Mouse (Mus musculus): ENCODE measurements around the gene Arhgef10l. TPM values are rescaled to one million over a fixed set of nuclear protein-coding genes. Genes with fewer than 3 reads are reported as not detected.
A peak's percentile ranks its signal among the peaks of the same experiment; 100 is the strongest.

Gene Arhgef10l
- 71.0 and 85.4 TPM in 2 replicates for polyA plus RNA-seq (2012; ENCODE audit: insufficient read depth, insufficient read length, missing spikeins)

DNA sequence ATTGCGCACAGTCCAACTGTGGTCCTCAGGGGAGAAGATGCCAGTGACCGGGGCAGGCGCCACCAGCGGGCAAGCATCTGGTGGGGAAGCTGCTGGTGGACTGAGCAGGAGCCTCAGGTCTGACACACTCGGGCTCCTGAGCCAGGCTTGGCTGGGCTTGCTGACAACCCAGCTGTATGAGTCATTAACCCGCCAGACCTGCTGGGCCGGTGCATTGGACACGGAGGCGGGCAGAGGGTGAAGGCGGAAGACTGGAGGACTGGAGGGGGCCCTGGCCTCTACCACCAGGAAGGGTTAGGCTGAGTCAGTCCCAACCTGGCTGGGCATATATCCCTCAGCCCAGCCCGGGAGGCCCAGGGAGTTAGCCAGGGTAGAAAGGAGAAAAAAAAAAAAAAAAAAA lies at the start of gene Arhgef10l:
Gene Arhgef10l, minus strand, starts transcription at position 253 of the 400 bp plus-strand sequence.
- TF ChIP-seq POLR2A (IDR thresholded peaks at IDR 0.05; ENCODE audit: borderline replicate concordance, low read depth, low read length): no peak
- no peak for TF ChIP-seq CTCF (IDR thresholded peaks at IDR 0.05; ENCODE audit: low read depth, low read length)
- Histone ChIP-seq H3K4me3 (ENCODE audit: insufficient read depth, low read length) (no peak within 1 kb of the TSS), H3K27ac (ENCODE audit: insufficient read depth, low read depth, low read length) (no peak within 1 kb of the TSS), H3K4me1 (ENCODE audit: control insufficient read depth, insufficient read depth, low read length) (peaks cover 21% of the 10 kb centered on the region)

- Histone ChIP-seq H3K27ac (ENCODE audit: insufficient read depth, low read depth, low read length) (no peak overlapping the region), H3K4me3 (ENCODE audit: insufficient read depth, low read length) (no peak overlapping the region), H3K4me1 (ENCODE audit: control insufficient read depth, insufficient read depth, low read length) (peaks cover 4% of the 10 kb centered on the region; the same call in 1 of the 2 replicates)
- no peak for TF ChIP-seq POLR2A (IDR thresholded peaks at IDR 0.05; ENCODE audit: borderline replicate concordance, low read depth, low read length)
- no peak for TF ChIP-seq CTCF (IDR thresholded peaks at IDR 0.05; ENCODE audit: low read depth, low read length)
Observed at GRCm38 (mm10) chr4:140714586-140714985, 48.8 kb upstream of the Arhgef10l start.

DNA sequence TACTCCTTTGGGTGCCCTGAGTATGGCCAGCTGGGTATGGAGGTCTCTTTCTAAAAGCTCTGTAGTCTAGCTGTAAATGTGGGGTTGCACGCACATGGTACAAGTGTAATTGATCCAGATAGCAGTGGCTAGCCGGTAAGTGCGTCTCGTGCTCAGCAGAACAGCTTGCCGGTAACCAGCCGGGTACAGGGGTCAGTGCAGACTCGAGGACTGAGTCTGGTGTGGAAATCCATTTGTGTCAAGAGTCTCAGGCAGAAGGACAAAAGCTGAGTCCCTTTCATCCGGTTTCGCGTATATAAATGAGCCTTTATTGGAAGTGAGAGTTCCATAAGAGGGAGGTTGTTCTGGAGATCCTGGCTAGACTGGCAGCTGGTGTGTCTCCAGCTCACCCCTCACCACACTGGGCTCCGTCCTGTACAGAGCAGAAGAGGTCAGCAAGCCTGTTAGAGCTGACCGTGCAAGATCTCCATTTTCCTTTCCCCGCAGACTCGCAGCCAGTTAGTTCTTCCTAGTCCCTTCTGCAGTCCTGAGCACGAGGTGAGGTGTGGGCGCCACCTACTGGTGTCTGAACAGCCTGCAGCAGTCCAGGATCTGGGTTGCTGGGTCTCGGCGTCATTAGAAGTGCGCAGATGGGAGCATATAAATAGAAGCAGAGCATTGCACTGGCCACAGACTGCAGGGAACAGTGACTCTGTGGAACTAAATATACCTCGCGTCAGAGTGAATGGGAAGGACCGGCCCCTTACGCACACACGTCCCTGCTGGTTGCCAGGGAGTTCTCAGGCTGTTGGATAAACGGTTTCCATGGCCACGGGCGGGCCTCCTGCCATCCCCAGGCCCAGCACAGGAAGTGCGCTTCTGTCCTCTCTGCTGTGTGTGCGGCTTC lies 47.9 kb upstream of the Arhgef10l start:
- H3K4me1 ChIP-seq (ENCODE audit: control insufficient read depth, insufficient read depth, low read length): peaks cover 4% of the 10 kb centered on the region; the same call in 1 of the 2 replicates
- no peak overlapping the region for H3K4me3 ChIP-seq (ENCODE audit: insufficient read depth, low read length)
- H3K27ac ChIP-seq (ENCODE audit: insufficient read depth, low read depth, low read length): peak overlapping the region; percentile 35; the same call in 1 of the 2 replicates
- TF ChIP-seq CTCF (IDR thresholded peaks at IDR 0.05; ENCODE audit: low read depth, low read length) (peak; percentile 51), POLR2A (IDR thresholded peaks at IDR 0.05; ENCODE audit: borderline replicate concordance, low read depth, low read length) (no peak)

- Histone ChIP-seq H3K4me3 (ENCODE audit: insufficient read depth, low read length) (no peak overlapping the region), H3K27ac (ENCODE audit: insufficient read depth, low read depth, low read length) (no peak overlapping the region), H3K4me1 (ENCODE audit: control insufficient read depth, insufficient read depth, low read length) (peaks cover 4% of the 10 kb centered on the region; the same call in 1 of the 2 replicates)
- TF ChIP-seq CTCF (IDR thresholded peaks at IDR 0.05; ENCODE audit: low read depth, low read length): no peak
- TF ChIP-seq POLR2A (IDR thresholded peaks at IDR 0.05; ENCODE audit: borderline replicate concordance, low read depth, low read length): no peak
Observed at GRCm38 (mm10) chr4:140711360-140711759, 45.5 kb upstream of the Arhgef10l start.

GRCm38 (mm10) chr4:140710781-140711180 lies 45.0 kb upstream of the Arhgef10l start:
- no peak overlapping the region for H3K4me3 ChIP-seq (ENCODE audit: insufficient read depth, low read length)
- TF ChIP-seq CTCF (IDR thresholded peaks at IDR 0.05; ENCODE audit: low read depth, low read length) (no peak), POLR2A (IDR thresholded peaks at IDR 0.05; ENCODE audit: borderline replicate concordance, low read depth, low read length) (no peak)
- H3K4me1 ChIP-seq (ENCODE audit: control insufficient read depth, insufficient read depth, low read length): peaks cover 4% of the 10 kb centered on the region; the same call in 1 of the 2 replicates
- H3K27ac ChIP-seq (ENCODE audit: insufficient read depth, low read depth, low read length): no peak overlapping the region

DNA sequence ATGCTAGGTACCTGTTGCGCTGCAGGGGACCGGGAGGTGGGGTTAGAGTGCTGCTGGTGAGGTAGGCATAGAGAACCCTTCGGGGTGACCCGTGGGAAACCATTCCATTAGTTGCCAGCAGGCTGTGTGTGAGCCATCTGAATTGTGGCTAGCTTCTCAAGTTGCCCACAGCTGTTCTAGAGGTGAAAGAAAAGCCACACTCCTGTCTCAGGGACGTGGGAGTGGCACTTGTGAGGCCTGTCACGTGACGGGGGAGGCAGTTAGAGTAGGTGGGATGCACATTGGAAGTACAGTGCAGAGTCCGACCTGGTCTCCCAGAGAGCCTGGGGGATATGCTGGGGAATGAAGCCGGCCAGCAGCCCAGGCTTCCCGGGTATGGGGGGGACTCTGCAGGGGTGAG lies 43.8 kb upstream of the Arhgef10l start:
- Histone ChIP-seq H3K27ac (ENCODE audit: insufficient read depth, low read depth, low read length) (no peak overlapping the region), H3K4me1 (ENCODE audit: control insufficient read depth, insufficient read depth, low read length) (peaks cover 4% of the 10 kb centered on the region; the same call in 1 of the 2 replicates), H3K4me3 (ENCODE audit: insufficient read depth, low read length) (no peak overlapping the region)
- TF ChIP-seq CTCF (IDR thresholded peaks at IDR 0.05; ENCODE audit: low read depth, low read length) (no peak), POLR2A (IDR thresholded peaks at IDR 0.05; ENCODE audit: borderline replicate concordance, low read depth, low read length) (no peak)

GRCm38 (mm10) chr4:140709111-140709510 lies 43.3 kb upstream of the Arhgef10l start:
- H3K4me1 ChIP-seq (ENCODE audit: control insufficient read depth, insufficient read depth, low read length): peaks cover 6% of the 10 kb centered on the region
- no peak overlapping the region for H3K4me3 ChIP-seq (ENCODE audit: insufficient read depth, low read length)
- TF ChIP-seq POLR2A (IDR thresholded peaks at IDR 0.05; ENCODE audit: borderline replicate concordance, low read depth, low read length) (no peak), CTCF (IDR thresholded peaks at IDR 0.05; ENCODE audit: low read depth, low read length) (no peak)

DNA sequence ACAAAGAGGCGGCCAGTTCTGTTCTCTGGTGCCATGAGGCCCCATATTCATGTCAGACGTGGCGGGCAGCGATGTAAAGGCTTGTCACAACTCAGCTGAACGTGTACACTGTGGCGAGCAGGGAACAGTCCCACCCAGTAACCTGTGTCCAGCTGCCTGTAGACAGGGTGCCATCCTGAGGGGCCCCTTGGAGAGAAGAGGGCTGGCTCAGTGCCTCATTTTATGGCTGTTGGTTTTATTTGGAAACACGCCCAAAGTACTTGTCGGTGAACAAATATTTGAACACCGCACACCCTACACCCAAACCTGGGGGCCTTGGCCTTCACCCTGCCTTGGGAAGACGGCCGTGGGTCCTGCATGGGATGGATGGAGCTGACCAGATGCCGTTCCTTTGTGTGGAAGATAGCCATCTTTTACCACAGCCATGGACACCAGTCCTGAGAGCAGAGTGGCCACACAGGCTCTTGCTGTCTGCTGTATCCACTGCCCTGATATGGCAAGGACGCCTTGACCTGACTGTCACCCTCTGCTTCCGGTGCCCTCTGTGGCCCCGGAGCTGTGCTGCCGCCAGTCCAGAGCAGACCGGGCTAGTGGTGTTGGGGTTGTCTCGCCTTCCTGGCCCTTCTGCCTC lies 42.6 kb upstream of the Arhgef10l start:
- Histone ChIP-seq H3K4me1 (ENCODE audit: control insufficient read depth, insufficient read depth, low read length) (peaks cover 4% of the 10 kb centered on the region), H3K4me3 (ENCODE audit: insufficient read depth, low read length) (no peak overlapping the region), H3K27ac (ENCODE audit: insufficient read depth, low read depth, low read length) (no peak overlapping the region)
- TF ChIP-seq CTCF (IDR thresholded peaks at IDR 0.05; ENCODE audit: low read depth, low read length) (no peak), POLR2A (IDR thresholded peaks at IDR 0.05; ENCODE audit: borderline replicate concordance, low read depth, low read length) (no peak)

More at GRCm38 (mm10) chr4:140709111-140709510, 43.3 kb upstream of the Arhgef10l start:
- no peak overlapping the region for H3K27ac ChIP-seq (ENCODE audit: insufficient read depth, low read depth, low read length)

- H3K4me3 ChIP-seq (ENCODE audit: insufficient read depth, low read length): no peak overlapping the region
- TF ChIP-seq POLR2A (IDR thresholded peaks at IDR 0.05; ENCODE audit: borderline replicate concordance, low read depth, low read length) (no peak), CTCF (IDR thresholded peaks at IDR 0.05; ENCODE audit: low read depth, low read length) (no peak)
- H3K27ac ChIP-seq (ENCODE audit: insufficient read depth, low read depth, low read length): no peak overlapping the region
- peaks cover 2% of the 10 kb centered on the region; the same call in 1 of the 2 replicates for H3K4me1 ChIP-seq (ENCODE audit: control insufficient read depth, insufficient read depth, low read length)
Observed at GRCm38 (mm10) chr4:140707615-140708014, 41.8 kb upstream of the Arhgef10l start.
